Mouse (Mus musculus) 3134 (cell line): ENCODE measurements around the gene Adarb2.

ENCODE experiments used
- DNase-seq: peaks from one replicate; pipeline ENCODE4 v3.0.0-alpha.2; 2011; ENCODE audit warnings: low spot score; ENCODE audit not compliant: insufficient read length; ENCODE audit errors: extremely low read depth

Adarb2 gene

GRCm38 (mm10) chr13:8366087-8366486 lies 163.4 kb downstream of the Adarb2 start:
- DNase-seq = no peak

GRCm38 (mm10) chr13:8369868-8370387 lies 167.3 kb downstream of the Adarb2 start:
- DNase-seq = no peak

GRCm38 (mm10) chr13:8388541-8388940 lies 185.9 kb downstream of the Adarb2 start:
- DNase-seq = no peak

GRCm38 (mm10) chr13:8400265-8401041 lies 197.8 kb downstream of the Adarb2 start:
- no peak for DNase-seq

GRCm38 (mm10) chr13:8402324-8402873 lies 199.7 kb downstream of the Adarb2 start:
- DNase-seq = no peak

- DNase-seq = no peak
These were observed 203.4 kb downstream of the Adarb2 start for GRCm38 (mm10) chr13:8406020-8406419.

- DNase-seq = no peak
These were observed 208.0 kb downstream of the Adarb2 start for GRCm38 (mm10) chr13:8410353-8411318.

- no peak for DNase-seq
These were observed 221.5 kb downstream of the Adarb2 start for GRCm38 (mm10) chr13:8424019-8424719.

- DNase-seq = no peak
These were observed 236.6 kb downstream of the Adarb2 start for GRCm38 (mm10) chr13:8439188-8439835.

- DNase-seq = no peak
These were observed 242.7 kb downstream of the Adarb2 start for GRCm38 (mm10) chr13:8445415-8445814.

GRCm38 (mm10) chr13:8448192-8448879 lies 245.7 kb downstream of the Adarb2 start:
- DNase-seq = no peak

- no peak for DNase-seq
These were observed 248.9 kb downstream of the Adarb2 start for GRCm38 (mm10) chr13:8451581-8451980.

- DNase-seq = no peak
These were observed 254.2 kb downstream of the Adarb2 start for GRCm38 (mm10) chr13:8456886-8457285.

GRCm38 (mm10) chr13:8457831-8458230 lies 255.2 kb downstream of the Adarb2 start:
- no peak for DNase-seq

- no peak for DNase-seq
These were observed 265.1 kb downstream of the Adarb2 start for GRCm38 (mm10) chr13:8467591-8468366.

- DNase-seq = no peak
These were observed 273.6 kb downstream of the Adarb2 start for GRCm38 (mm10) chr13:8476237-8476636.

GRCm38 (mm10) chr13:8478731-8479130 lies 276.1 kb downstream of the Adarb2 start:
- no peak for DNase-seq

GRCm38 (mm10) chr13:8479970-8480369 lies 277.3 kb downstream of the Adarb2 start:
- DNase-seq = no peak

- no peak for DNase-seq
These were observed 278.7 kb downstream of the Adarb2 start for GRCm38 (mm10) chr13:8481347-8481746.
